11 mouse cellular contexts compared by ENCODE assay signal in genomic region chr7:63085954-63086353, GRCm38 (mm10).
"Had no signal": no experiment of that assay in that cellular context is flagged by ENCODE, and none has a peak within 500 bp of the region (broad histone marks: within the 10 kb centered on the region; RNA-seq: fewer than 3 reads in every experiment).

No protein-coding gene starts in this region.

- DNase-seq: gastrocnemius, adult 2 months; gastrocnemius, postnatal 10 days; gastrocnemius, postnatal 25 days; heart, adult 18-20 months; heart, postnatal 10 days; heart, postnatal 4 days; kidney, adult 18-20 months; kidney, adult 8-10 months; kidney, postnatal 10 days; kidney, postnatal 25 days; kidney, postnatal 4 days had no signal
